Mouse (Mus musculus): ENCODE data around the gene Ormdl3.

- TF ChIP-seq CTCF (IDR thresholded peaks at IDR 0.05; ENCODE audit: low read depth, low read length) (no peak), GATA2 (IDR thresholded peaks at IDR 0.05; ENCODE audit: borderline replicate concordance, low read depth, low read length) (no peak), GATA1 (IDR thresholded peaks at IDR 0.05; ENCODE audit: borderline replicate concordance, low read length) (no peak)
Measured at GRCm38 (mm10) chr11:98582551-98583264, 4.5 kb downstream of the Ormdl3 start.
